Mouse (Mus musculus) cerebellum, adult 2 months (tissue): ENCODE results near the gene Ccdc169. TPM values are rescaled to one million over a fixed set of nuclear protein-coding genes. Genes with fewer than 3 reads are reported as not detected.

Experiments
- DNase-seq, 2 experiments: peaks; one replicate each; pipeline ENCODE4 v3.0.0; 2021
- H3K27ac ChIP-seq: fragments of 200-500 bp; 2 replicates; pipeline ENCODE4 v1.5.1; 2012; ENCODE audit warnings: low read length, control low read depth, inconsistent platforms; ENCODE audit not compliant: insufficient read depth
- H3K27me3 ChIP-seq: fragments of 200-500 bp; 2 replicates; pipeline ENCODE4 v1.6.1; 2012; ENCODE audit warnings: inconsistent platforms, mild to moderate bottlenecking, low read length, moderate library complexity; ENCODE audit not compliant: control insufficient read depth, insufficient read depth
- H3K4me1 ChIP-seq: fragments of 200-500 bp; 2 replicates; pipeline ENCODE4 v1.6.1; 2011; ENCODE audit warnings: low read length; ENCODE audit not compliant: control insufficient read depth, insufficient read depth
- H3K4me3 ChIP-seq: fragments of 200-500 bp; replicated peaks from 2 replicates; pipeline ENCODE3; 2011; ENCODE audit warnings: mild to moderate bottlenecking, low read depth, low read length, control low read depth; ENCODE audit not compliant: insufficient read depth
- CTCF ChIP-seq: fragments of 200-500 bp; IDR thresholded peaks from 2 replicates; pipeline ENCODE4 v1.5.1; 2011; ENCODE audit warnings: low read depth, mild to moderate bottlenecking, control low read depth, low read length, moderate library complexity, borderline replicate concordance; ENCODE audit not compliant: insufficient read depth
- POLR2A ChIP-seq: fragments of 200-500 bp; IDR thresholded peaks from 2 replicates; pipeline ENCODE4 v1.6.1; 2011; ENCODE audit warnings: low read length, control low read depth, borderline replicate concordance; ENCODE audit not compliant: insufficient read depth
- WGBS: fragments of 180-500 bp; shearing (Covaris S2); methylation state at CpG from one replicate; pipeline ENCODE4 v1.1.7; 2018; 5-methylcytosine and 5-hydroxymethylcytosine counted together
- polyA plus RNA-seq: library from polyadenylated mRNA; depleted of rRNA; stranded (reverse); fragments of >200 nt; gene quantifications from 2 replicates; pipeline ENCODE4 v1.2.3, GENCODE M21; 2012

Gene Ccdc169
- polyA plus RNA-seq, 1 experiment = 0.41 TPM

- 32% methylated on average over 16 of the region's 16 CpGs for WGBS
- peak overlapping the region; percentile 70 for H3K4me3 ChIP-seq
- TF ChIP-seq CTCF (no peak), POLR2A (no peak)
- no peaks in the 10 kb centered on the region; the same call in 1 of the 2 replicates for H3K4me1 ChIP-seq
- no peaks in the 10 kb centered on the region for H3K27me3 ChIP-seq
- peak overlapping the region; percentile 73 for H3K27ac ChIP-seq
- no peak for DNase-seq
Measured at GRCm38 (mm10) chr3:55112710-55113415, 24.3 kb upstream of the Ccdc169 start.

GRCm38 (mm10) chr3:55114313-55115065 is 22.6 kb upstream of the Ccdc169 start:
- Histone ChIP-seq H3K4me1 (no peaks in the 10 kb centered on the region; the same call in 1 of the 2 replicates), H3K4me3 (no peak overlapping the region), H3K27ac (no peak overlapping the region), H3K27me3 (no peaks in the 10 kb centered on the region)
- no peak for TF ChIP-seq POLR2A
- no peak for TF ChIP-seq CTCF
- DNase-seq = peak in 1 of 2 experiments; percentile 36
- WGBS = 51% methylated on average over 7 of the region's 7 CpGs

- TF ChIP-seq POLR2A = no peak
- no peak for TF ChIP-seq CTCF
- no peak overlapping the region for H3K27ac ChIP-seq
- H3K4me3 ChIP-seq = no peak overlapping the region
- no peaks in the 10 kb centered on the region for H3K27me3 ChIP-seq
- 62% methylated on average over 1 of the region's 1 CpGs for WGBS
- H3K4me1 ChIP-seq = no peaks in the 10 kb centered on the region; the same call in 1 of the 2 replicates
- no peak for DNase-seq
Measured at GRCm38 (mm10) chr3:55115071-55115470, 22.1 kb upstream of the Ccdc169 start.

GRCm38 (mm10) chr3:55115989-55116388 is 21.1 kb upstream of the Ccdc169 start:
- no peak for DNase-seq
- Histone ChIP-seq H3K4me1 (no peaks in the 10 kb centered on the region; the same call in 1 of the 2 replicates), H3K27me3 (no peaks in the 10 kb centered on the region), H3K4me3 (no peak overlapping the region), H3K27ac (no peak overlapping the region)
- TF ChIP-seq POLR2A = no peak
- 88% methylated on average over 8 of the region's 8 CpGs for WGBS

GRCm38 (mm10) chr3:55119275-55119898 is 17.8 kb upstream of the Ccdc169 start:
- 57% methylated on average over 6 of the region's 6 CpGs for WGBS

GRCm38 (mm10) chr3:55122336-55122870 is 14.7 kb upstream of the Ccdc169 start:
- no peak for DNase-seq
- Histone ChIP-seq H3K27ac (no peak overlapping the region), H3K4me1 (no peaks in the 10 kb centered on the region; the same call in 1 of the 2 replicates), H3K27me3 (no peaks in the 10 kb centered on the region), H3K4me3 (no peak overlapping the region)
- WGBS = 76% methylated on average over 3 of the region's 3 CpGs
- no peak for TF ChIP-seq POLR2A
- TF ChIP-seq CTCF = no peak

More at GRCm38 (mm10) chr3:55119275-55119898, 17.8 kb upstream of the Ccdc169 start:
- Histone ChIP-seq H3K4me1 (no peaks in the 10 kb centered on the region; the same call in 1 of the 2 replicates), H3K4me3 (no peak overlapping the region), H3K27me3 (no peaks in the 10 kb centered on the region), H3K27ac (no peak overlapping the region)
- DNase-seq = no peak
- TF ChIP-seq POLR2A = no peak
- no peak for TF ChIP-seq CTCF

- Histone ChIP-seq H3K4me3 (no peak overlapping the region), H3K27me3 (no peaks in the 10 kb centered on the region), H3K27ac (no peak overlapping the region), H3K4me1 (no peaks in the 10 kb centered on the region; the same call in 1 of the 2 replicates)
- no peak for TF ChIP-seq CTCF
- TF ChIP-seq POLR2A = no peak
- no peak for DNase-seq
- WGBS = 90% methylated on average over 4 of the region's 4 CpGs
Measured at GRCm38 (mm10) chr3:55123064-55123463, 14.1 kb upstream of the Ccdc169 start.
